Mouse (Mus musculus): Measurements from ENCODE around the gene Gm20521. TPM values are rescaled to one million over a fixed set of nuclear protein-coding genes. Genes with fewer than 3 reads are reported as not detected.

Gm20521 gene
- polyA plus RNA-seq, 1 experiment from 2014 or later: not detected

GRCm38 (mm10) chr14:54893651-54894181 lies 10.5 kb downstream of the Gm20521 start:
- Histone ChIP-seq H3K4me1 (peaks cover 22% of the 10 kb centered on the region), H3K4me2 (replicated peaks) (peak overlapping the region; percentile 56), H3K27me3 (no peaks in the 10 kb centered on the region), H3K9ac (peak overlapping the region; percentile 97), H3K4me3 (replicated peaks) (peak overlapping the region; percentile 94), H3K36me3 (peaks cover 30% of the 10 kb centered on the region), H3K9me3 (replicated peaks) (no peaks in the 10 kb centered on the region), H3K27ac (replicated peaks) (peak overlapping the region; percentile 93)
- WGBS: under 1% methylated on average over 38 of the region's 38 CpGs
- peak; percentile 98 for ATAC-seq (ENCODE audit: insufficient number of reproducible peaks, low FRiP score, low TSS enrichment, low read depth)

- Histone ChIP-seq H3K4me3 (replicated peaks) (peak overlapping the region; percentile 94), H3K4me1 (peaks cover 22% of the 10 kb centered on the region), H3K9me3 (replicated peaks) (no peaks in the 10 kb centered on the region), H3K9ac (peak overlapping the region; percentile 97), H3K36me3 (peaks cover 30% of the 10 kb centered on the region), H3K27me3 (no peaks in the 10 kb centered on the region), H3K4me2 (replicated peaks) (peak overlapping the region; percentile 58), H3K27ac (replicated peaks) (peak overlapping the region; percentile 90)
- ATAC-seq (ENCODE audit: insufficient number of reproducible peaks, low FRiP score, low TSS enrichment, low read depth): peak; percentile 77
- under 1% methylated on average over 53 of the region's 54 CpGs for WGBS
These were observed 11.3 kb downstream of the Gm20521 start for GRCm38 (mm10) chr14:54894296-54895151.

GRCm38 (mm10) chr14:54897445-54897844 lies 14.2 kb downstream of the Gm20521 start:
- Histone ChIP-seq H3K9ac (no peak overlapping the region), H3K9me3 (replicated peaks) (no peaks in the 10 kb centered on the region), H3K4me2 (replicated peaks) (no peak overlapping the region), H3K4me1 (peaks cover 22% of the 10 kb centered on the region), H3K27ac (replicated peaks) (peak overlapping the region; percentile 39; the same call in 1 of the 2 replicates), H3K4me3 (replicated peaks) (no peak overlapping the region), H3K27me3 (no peaks in the 10 kb centered on the region), H3K36me3 (peaks cover 30% of the 10 kb centered on the region)
- WGBS: 50% methylated on average over 2 of the region's 2 CpGs
- ATAC-seq (ENCODE audit: insufficient number of reproducible peaks, low FRiP score, low TSS enrichment, low read depth): no peak

- no peak overlapping the region for H3K4me3 ChIP-seq (replicated peaks)
- peaks cover 45% of the 10 kb centered on the region for H3K36me3 ChIP-seq
- peak overlapping the region; percentile 58; the same call in 1 of the 2 replicates for H3K27ac ChIP-seq (replicated peaks)
- WGBS: under 1% methylated on average over 3 of the region's 3 CpGs
- no peak overlapping the region for H3K4me2 ChIP-seq (replicated peaks)
- H3K4me1 ChIP-seq: peaks cover 12% of the 10 kb centered on the region
- H3K27me3 ChIP-seq: no peaks in the 10 kb centered on the region
- H3K9me3 ChIP-seq (replicated peaks): no peaks in the 10 kb centered on the region
- peak; percentile 70; the same call in 1 of the 2 replicates for ATAC-seq (ENCODE audit: insufficient number of reproducible peaks, low FRiP score, low TSS enrichment, low read depth)
- H3K9ac ChIP-seq: no peak overlapping the region
These were observed 17.1 kb downstream of the Gm20521 start for GRCm38 (mm10) chr14:54900383-54900782.

- Histone ChIP-seq H3K4me1 (no peaks in the 10 kb centered on the region; the same call in 1 of the 2 replicates), H3K9ac (no peak overlapping the region), H3K4me2 (replicated peaks) (no peak overlapping the region), H3K36me3 (peaks cover 46% of the 10 kb centered on the region), H3K27me3 (no peaks in the 10 kb centered on the region), H3K4me3 (replicated peaks) (no peak overlapping the region), H3K27ac (replicated peaks) (no peak overlapping the region), H3K9me3 (replicated peaks) (no peaks in the 10 kb centered on the region)
- ATAC-seq (ENCODE audit: insufficient number of reproducible peaks, low FRiP score, low TSS enrichment, low read depth): no peak
- 71% methylated on average over 4 of the region's 4 CpGs for WGBS
These were observed 20.4 kb downstream of the Gm20521 start for GRCm38 (mm10) chr14:54903641-54904040.

- H3K36me3 ChIP-seq: peaks cover 50% of the 10 kb centered on the region
- ATAC-seq (ENCODE audit: insufficient number of reproducible peaks, low FRiP score, low TSS enrichment, low read depth): no peak
- no peak overlapping the region for H3K27ac ChIP-seq (replicated peaks)
- H3K9ac ChIP-seq: no peak overlapping the region
- H3K4me1 ChIP-seq: peaks cover 24% of the 10 kb centered on the region
- H3K4me2 ChIP-seq (replicated peaks): no peak overlapping the region
- no peaks in the 10 kb centered on the region for H3K27me3 ChIP-seq
- no peak overlapping the region for H3K4me3 ChIP-seq (replicated peaks)
- WGBS: 75% methylated on average over 7 of the region's 7 CpGs
- H3K9me3 ChIP-seq (replicated peaks): no peaks in the 10 kb centered on the region
These were observed 25.4 kb downstream of the Gm20521 start for GRCm38 (mm10) chr14:54908682-54909081.

GRCm38 (mm10) chr14:54912109-54912850 lies 29.0 kb downstream of the Gm20521 start:
- Histone ChIP-seq H3K4me2 (replicated peaks) (peak overlapping the region; percentile 88), H3K9me3 (replicated peaks) (no peaks in the 10 kb centered on the region), H3K36me3 (peaks cover 47% of the 10 kb centered on the region), H3K4me3 (replicated peaks) (peak overlapping the region; percentile 92), H3K9ac (peak overlapping the region; percentile 94), H3K27me3 (no peaks in the 10 kb centered on the region), H3K27ac (replicated peaks) (peak overlapping the region; percentile 91), H3K4me1 (peaks cover 29% of the 10 kb centered on the region)
- 2% methylated on average over 39 of the region's 69 CpGs for WGBS
- peak; percentile 36 for ATAC-seq (ENCODE audit: insufficient number of reproducible peaks, low FRiP score, low TSS enrichment, low read depth)

GRCm38 (mm10) chr14:54912886-54913285 lies 29.6 kb downstream of the Gm20521 start, which contains the start of gene Slc22a17:
TSS of gene Slc22a17 (minus strand) at chr14:54913132.
- Histone ChIP-seq H3K4me1 (peaks cover 29% of the 10 kb centered on the region), H3K27ac (replicated peaks) (peak within 1 kb of the TSS; percentile 91), H3K9me3 (replicated peaks) (no peaks in the 10 kb centered on the region), H3K4me2 (replicated peaks) (peak within 1 kb of the TSS; percentile 88), H3K9ac (peak within 1 kb of the TSS; percentile 94), H3K27me3 (no peaks in the 10 kb centered on the region), H3K36me3 (peaks cover 47% of the 10 kb centered on the region), H3K4me3 (replicated peaks) (peak within 1 kb of the TSS; percentile 92)
- 0% methylated on average over 28 of the region's 28 CpGs for WGBS
- peak; percentile 91 for ATAC-seq (ENCODE audit: insufficient number of reproducible peaks, low FRiP score, low TSS enrichment, low read depth)

- Histone ChIP-seq H3K27ac (replicated peaks) (peak overlapping the region; percentile 91), H3K9me3 (replicated peaks) (no peaks in the 10 kb centered on the region), H3K36me3 (peaks cover 47% of the 10 kb centered on the region), H3K9ac (peak overlapping the region; percentile 94), H3K27me3 (no peaks in the 10 kb centered on the region), H3K4me2 (replicated peaks) (peak overlapping the region; percentile 88), H3K4me1 (peaks cover 29% of the 10 kb centered on the region), H3K4me3 (replicated peaks) (peak overlapping the region; percentile 92)
- WGBS: 13% methylated on average over 10 of the region's 10 CpGs
- no peak for ATAC-seq (ENCODE audit: insufficient number of reproducible peaks, low FRiP score, low TSS enrichment, low read depth)
These were observed 30.1 kb downstream of the Gm20521 start for GRCm38 (mm10) chr14:54913343-54913742.

GRCm38 (mm10) chr14:54920076-54920685 lies 36.9 kb downstream of the Gm20521 start:
- Histone ChIP-seq H3K9ac (no peak overlapping the region), H3K36me3 (peaks cover 77% of the 10 kb centered on the region)

More at GRCm38 (mm10) chr14:54920076-54920685, 36.9 kb downstream of the Gm20521 start:
- H3K4me3 ChIP-seq (replicated peaks): no peak overlapping the region
- 90% methylated on average over 16 of the region's 16 CpGs for WGBS
- peaks cover 16% of the 10 kb centered on the region for H3K4me1 ChIP-seq
- no peaks in the 10 kb centered on the region for H3K9me3 ChIP-seq (replicated peaks)
- no peak for ATAC-seq (ENCODE audit: insufficient number of reproducible peaks, low FRiP score, low TSS enrichment, low read depth)
- no peaks in the 10 kb centered on the region for H3K27me3 ChIP-seq
- H3K27ac ChIP-seq (replicated peaks): no peak overlapping the region
- no peak overlapping the region for H3K4me2 ChIP-seq (replicated peaks)
